Mouse (Mus musculus) heart, postnatal 10 days (tissue): Measurements from ENCODE around the gene Bloc1s3. TPM values are rescaled to one million over a fixed set of nuclear protein-coding genes. Genes with fewer than 3 reads are reported as not detected.

Source experiments
- DNase-seq, 2 experiments: peaks; one replicate each; pipeline ENCODE4 v3.0.0; 2021
- intact Hi-C: fragments of 180-260 bp; cut with DNase I; formaldehyde crosslinking; loops from one replicate; pipeline ENCODE4 v1.15.1; 2025
- total RNA-seq, 2 experiments: library from RNA; stranded (reverse); gene quantifications; 2 replicates each; pipeline ENCODE4 v1.2.3; 2021

Gene Bloc1s3
- total RNA-seq, 2 experiments from 2014 or later, result 2.3 to 3.2 TPM

- peak; percentile 74 to 79 for DNase-seq
- intact Hi-C loops, result loop anchor here (2.0 kb wide), 1 partner anchor 17 kb away; no protein-coding TSS in a partner anchor
These were observed 50.1 kb downstream of the Bloc1s3 start for GRCm38 (mm10) chr7:19458072-19458486.

GRCm38 (mm10) chr7:19457414-19458071 is 50.6 kb downstream of the Bloc1s3 start:
- intact Hi-C loops, result loop anchor here (2.0 kb wide), 1 partner anchor 17 kb away; no protein-coding TSS in a partner anchor
- no peak for DNase-seq

- no peak for DNase-seq
- intact Hi-C loops, result no loop called here
These were observed 51.5 kb downstream of the Bloc1s3 start for GRCm38 (mm10) chr7:19456628-19457027.

DNA sequence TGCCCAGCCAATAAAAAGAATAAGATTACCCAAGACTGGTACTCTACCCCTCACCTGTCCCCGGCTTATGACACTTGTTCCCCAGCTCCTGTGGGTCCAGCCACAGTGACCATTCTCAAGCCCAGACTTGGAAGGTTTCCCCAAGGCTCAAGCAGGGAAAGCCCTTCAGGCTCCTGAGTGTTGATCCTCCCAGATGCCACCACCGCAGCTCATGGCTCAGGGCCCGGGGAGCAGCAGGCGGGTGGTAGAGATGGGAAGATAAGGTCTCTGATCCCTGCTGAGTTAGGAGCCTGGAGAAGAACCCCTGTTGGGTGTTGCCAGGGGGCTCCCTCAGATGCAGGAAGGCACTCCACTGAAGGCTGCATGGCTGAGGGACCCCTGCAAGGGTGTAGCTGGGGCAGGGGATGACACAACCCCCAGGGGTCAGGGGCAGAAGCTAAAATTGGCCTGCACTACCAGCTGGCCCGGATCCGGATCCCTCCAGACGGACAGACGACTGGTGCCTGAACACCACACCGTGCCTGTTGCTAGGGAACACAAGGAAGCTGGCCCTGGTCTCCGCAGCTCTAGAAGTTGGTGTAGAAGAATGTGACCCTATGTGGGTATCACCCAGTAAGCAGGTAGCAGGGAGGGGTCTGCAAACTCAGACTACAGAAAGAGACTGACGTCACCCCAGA is 52.2 kb downstream of the Bloc1s3 start:
- DNase-seq, result no peak

GRCm38 (mm10) chr7:19455186-19455585 is 53.0 kb downstream of the Bloc1s3 start:
- intact Hi-C loops, result no loop called here
- no peak for DNase-seq

More for the DNA sequence above, 52.2 kb downstream of the Bloc1s3 start:
- intact Hi-C loops, result no loop called here

Other genes starting within 250 kb of the Bloc1s3 start
- 10 to 100 TPM; 84.0 to 98.6 TPM for gene Vasp, start 236.6 kb downstream of the Bloc1s3 start, total RNA-seq
- gene Ppm1n, start 228.3 kb downstream of the Bloc1s3 start, total RNA-seq, result under 1 TPM in 1 of 2 experiments, not detected in 1; 0.67 TPM
- 10 to 100 TPM; 67.9 to 82.8 TPM for gene Rtn2, start 225.7 kb downstream of the Bloc1s3 start, total RNA-seq
- gene Fosb, start 198.3 kb downstream of the Bloc1s3 start, total RNA-seq, result under 1 TPM; 0.48 to 0.60 TPM
- 10 to 100 TPM; 40.1 to 43.2 TPM for gene Ercc1, start 163.6 kb downstream of the Bloc1s3 start, total RNA-seq
- 10 to 100 TPM in 1 of 2 experiments, 1 to 10 TPM in 1; 8.2 to 11.0 TPM for gene Cd3eap, start 148.9 kb downstream of the Bloc1s3 start, total RNA-seq
- 10 to 100 TPM; 23.1 to 40.1 TPM for gene Ppp1r13l, start 148.6 kb downstream of the Bloc1s3 start, total RNA-seq
- 10 to 100 TPM; 10.3 to 12.3 TPM for gene Ercc2, start 126.4 kb downstream of the Bloc1s3 start, total RNA-seq
- under 1 TPM; 0.26 to 0.55 TPM for gene Klc3, start 104.3 kb downstream of the Bloc1s3 start, total RNA-seq
- gene Ckm, start 103.6 kb downstream of the Bloc1s3 start, total RNA-seq, result 1,000 to 10,000 TPM; 3,255 to 3,362 TPM
- gene Mark4, start 49.5 kb downstream of the Bloc1s3 start, total RNA-seq, result 10 to 100 TPM; 26.6 to 26.8 TPM
- 1 to 10 TPM in 1 of 2 experiments, under 1 TPM in 1; 0.81 to 1.0 TPM for gene Exoc3l2, start 45.0 kb downstream of the Bloc1s3 start, total RNA-seq
- 10 to 100 TPM; 43.1 to 53.1 TPM for gene Trappc6a, start within 50 bp of the Bloc1s3 start, total RNA-seq
- gene Nkpd1, start 9.5 kb upstream of the Bloc1s3 start, total RNA-seq, result not detected
- 10 to 100 TPM; 43.1 to 46.2 TPM for gene Ppp1r37, start 54.7 kb upstream of the Bloc1s3 start, total RNA-seq
- not detected for gene Zfp296, start 68.9 kb upstream of the Bloc1s3 start, total RNA-seq
- gene Gemin7, start 69.2 kb upstream of the Bloc1s3 start, total RNA-seq, result 10 to 100 TPM; 54.5 to 58.0 TPM
- gene Clasrp, start 96.1 kb upstream of the Bloc1s3 start, total RNA-seq, result 10 to 100 TPM; 24.1 to 29.5 TPM
- 10 to 100 TPM in 1 of 2 experiments, 1 to 10 TPM in 1; 9.4 to 12.0 TPM for gene Relb, start 121.1 kb upstream of the Bloc1s3 start, total RNA-seq
- 100 to 1,000 TPM in 1 of 2 experiments, 10 to 100 TPM in 1; 95.2 to 102 TPM for gene Clptm1, start 156.7 kb upstream of the Bloc1s3 start, total RNA-seq
- gene Apoc2, start 169.6 kb upstream of the Bloc1s3 start, total RNA-seq, result under 1 TPM in 1 of 2 experiments, not detected in 1; 0.60 TPM
- gene Gm44805, start 173.1 kb upstream of the Bloc1s3 start, total RNA-seq, result not detected
- gene Apoc4, start 173.1 kb upstream of the Bloc1s3 start, total RNA-seq, result not detected
- gene Apoc1, start 184.3 kb upstream of the Bloc1s3 start, total RNA-seq, result 10 to 100 TPM in 1 of 2 experiments, 1 to 10 TPM in 1; 5.2 to 14.7 TPM
- 100 to 1,000 TPM; 268 to 276 TPM for gene Apoe, start 190.8 kb upstream of the Bloc1s3 start, total RNA-seq
- 100 to 1,000 TPM; 129 to 131 TPM for gene Tomm40, start 207.1 kb upstream of the Bloc1s3 start, total RNA-seq
- 10 to 100 TPM; 43.1 to 45.2 TPM for gene Nectin2, start 242.1 kb upstream of the Bloc1s3 start, total RNA-seq